Mouse (Mus musculus) heart, embryonic 14.5 days (tissue): ENCODE data around the gene Arhgap24. TPM values are rescaled to one million over a fixed set of nuclear protein-coding genes. Genes with fewer than 3 reads are reported as not detected.

Experiments used
- ATAC-seq: fragments of 200-750 bp; cut with Nextera tagmentation; 2 replicates; pipeline ENCODE4 v1.8.0; 2017; ENCODE audit warnings: low read depth, moderate TSS enrichment; ENCODE audit not compliant: insufficient number of reproducible peaks, insufficient read depth, low FRiP score
- H3K27ac ChIP-seq, 2 experiments: fragments of 200-500 bp in 1 of 2; fragments of 300-500 bp in 1 of 2; sonication (generic) in 1 of 2; replicated peaks in 1 of 2; 2 replicates each; pipeline ENCODE4 v1.5.1; 2012 to 2014; ENCODE audit warnings: low read depth in 2 of 2, low read length in 2 of 2, control low read depth in 1 of 2, mild to moderate bottlenecking in 1 of 2, mixed read lengths in 1 of 2; ENCODE audit not compliant: control insufficient read depth in 1 of 2, insufficient read depth in 1 of 2
- H3K27me3 ChIP-seq: fragments of 300-500 bp; sonication (generic); 2 replicates; pipeline ENCODE4 v1.6.1; 2014; ENCODE audit warnings: mild to moderate bottlenecking, low read length, control low read depth; ENCODE audit not compliant: control insufficient read depth, insufficient read depth
- H3K36me3 ChIP-seq: fragments of 300-500 bp; sonication (generic); 2 replicates; pipeline ENCODE4 v1.6.1; 2014; ENCODE audit warnings: mild to moderate bottlenecking, control low read depth, low read length, mixed read lengths; ENCODE audit not compliant: control insufficient read depth, insufficient read depth
- H3K4me1 ChIP-seq, 2 experiments: fragments of 200-500 bp in 1 of 2; fragments of 300-500 bp in 1 of 2; sonication (generic) in 1 of 2; 2 replicates each; pipeline ENCODE4 v1.6.1; 2012 to 2014; ENCODE audit warnings: low read length in 2 of 2, control low read depth in 1 of 2, mixed read lengths in 1 of 2; ENCODE audit not compliant: control insufficient read depth in 2 of 2, insufficient read depth in 2 of 2
- H3K4me2 ChIP-seq: fragments of 300-500 bp; sonication (generic); 2 replicates; pipeline ENCODE4 v1.6.1; 2014; ENCODE audit warnings: mild to moderate bottlenecking, low read length
- H3K4me3 ChIP-seq, 2 experiments: fragments of 200-500 bp in 1 of 2; fragments of 300-500 bp in 1 of 2; sonication (generic) in 1 of 2; 2 replicates each; pipeline ENCODE4 v1.5.1; 2012 to 2014; ENCODE audit warnings: low read length in 2 of 2, mild to moderate bottlenecking in 2 of 2, control low read depth in 1 of 2, low read depth in 1 of 2, moderate library complexity in 1 of 2; ENCODE audit not compliant: control insufficient read depth in 1 of 2, insufficient read depth in 1 of 2
- H3K9ac ChIP-seq: fragments of 300-500 bp; sonication (generic); 2 replicates; pipeline ENCODE4 v1.6.1; 2014; ENCODE audit warnings: mild to moderate bottlenecking, low read length
- H3K9me3 ChIP-seq: fragments of 300-500 bp; sonication (generic); 2 replicates; pipeline ENCODE4 v1.6.1; 2016; ENCODE audit warnings: low read length, control low read depth; ENCODE audit not compliant: control insufficient read depth
- WGBS: fragments of 180-500 bp; shearing (Covaris S2); extraction: QIAGEN DNeasy Blood & Tissue Kit; methylation state at CpG from one replicate; pipeline ENCODE4 v1.1.7; 2014; 5-methylcytosine and 5-hydroxymethylcytosine counted together
- polyA plus RNA-seq: library from polyadenylated mRNA; unstranded; fragments of >200 nt; fragmentation: Nextera tagmentation; extraction: Ambion mirVana; gene quantifications from 2 replicates; pipeline ENCODE4 v1.2.1, GENCODE M21; 2014

The Arhgap24 gene
- 14.7 and 15.4 TPM in 2 replicates for polyA plus RNA-seq

DNA sequence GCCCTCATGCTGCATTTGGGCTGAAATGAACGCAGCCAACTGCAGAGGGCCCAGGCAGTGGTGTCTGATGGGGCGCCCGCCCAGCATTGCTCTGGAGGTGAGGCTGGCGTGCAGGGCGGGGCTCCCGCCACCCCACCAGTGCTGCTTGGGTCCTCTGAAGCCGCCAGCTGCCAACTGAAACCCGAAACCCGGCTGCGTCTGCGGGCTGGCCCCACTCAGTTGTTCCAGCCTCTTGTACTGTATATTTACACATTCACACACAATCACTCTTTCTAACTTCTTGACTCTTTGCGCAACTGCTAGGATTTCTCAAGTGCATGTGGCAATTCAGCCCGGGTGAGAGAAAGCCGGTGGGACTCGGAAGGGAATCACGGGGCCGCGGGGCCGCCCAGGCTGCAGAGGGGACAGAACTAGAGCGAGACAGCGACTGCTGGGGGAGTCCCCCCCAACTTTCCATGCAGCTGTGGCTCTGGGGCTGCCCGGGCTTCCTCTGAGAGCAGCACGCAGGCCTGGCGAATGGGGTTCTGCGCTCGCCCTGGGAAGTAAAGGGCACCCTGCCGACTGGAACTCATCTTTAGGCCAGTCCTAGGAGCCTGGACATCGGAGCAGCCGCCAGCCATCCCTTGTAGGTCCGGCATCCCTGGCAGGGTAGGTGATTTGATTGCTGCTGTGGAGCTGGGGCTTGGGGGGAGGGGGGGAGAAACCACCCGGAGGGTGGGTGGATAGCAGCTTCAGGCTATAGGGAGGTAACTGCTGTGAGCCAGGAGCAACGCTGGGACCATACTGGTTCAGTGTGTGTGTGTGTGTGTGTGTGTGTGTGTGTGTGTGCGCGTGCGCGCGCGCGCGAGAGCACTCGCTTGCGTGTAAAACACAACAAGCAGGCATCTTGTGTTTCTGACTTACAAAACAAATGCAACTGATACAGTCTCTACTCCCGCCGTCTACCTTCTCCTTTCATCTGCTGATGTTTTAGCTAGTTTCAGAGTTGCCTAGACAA is at the start of gene Arhgap24:
Gene Arhgap24, plus strand, starts transcription at position 177 of the 997 bp plus-strand sequence.
- WGBS = under 1% methylated on average over 44 of the region's 44 CpGs
- H3K27me3 ChIP-seq = no peaks in the 10 kb centered on the region
- H3K27ac ChIP-seq = peak within 1 kb of the TSS; percentile 4 to 59; a peak in 3 of 4 replicates
- H3K4me3 ChIP-seq = peak within 1 kb of the TSS; percentile 52 to 61
- H3K4me2 ChIP-seq = peak within 1 kb of the TSS; percentile 97
- H3K4me1 ChIP-seq = peaks cover 2 to 4% of the 10 kb centered on the region in 2 experiments; a peak in 1 of 4 replicates
- peak within 1 kb of the TSS; percentile 58 for H3K9ac ChIP-seq
- no peaks in the 10 kb centered on the region for H3K9me3 ChIP-seq
- H3K36me3 ChIP-seq = no peaks in the 10 kb centered on the region
- peak; percentile 76 for ATAC-seq

DNA sequence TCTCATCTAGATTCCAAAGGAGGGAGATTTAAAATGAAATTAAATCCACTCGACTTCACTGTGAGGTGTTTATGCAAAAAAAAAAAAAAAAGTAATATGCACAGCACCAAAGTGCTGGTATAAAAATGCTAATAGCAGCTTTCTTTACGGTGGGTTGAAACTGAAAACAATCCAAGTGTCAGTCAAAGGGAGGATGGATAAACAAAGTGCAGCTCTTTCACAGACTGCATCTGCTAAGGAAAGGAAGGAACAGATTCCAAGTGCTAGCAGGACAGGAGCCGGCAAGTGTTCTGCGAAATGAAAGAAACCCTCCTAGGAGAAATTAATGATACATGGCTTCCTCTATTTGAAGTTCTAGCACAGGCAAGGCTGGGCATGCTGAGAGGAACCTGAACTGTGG is 47.0 kb upstream of the Arhgap24 start:
- Histone ChIP-seq H3K9me3 (no peaks in the 10 kb centered on the region), H3K9ac (no peak overlapping the region), H3K27ac (no peak overlapping the region), H3K36me3 (no peaks in the 10 kb centered on the region), H3K4me2 (no peak overlapping the region), H3K4me3 (no peak overlapping the region), H3K4me1 (no peaks in the 10 kb centered on the region), H3K27me3 (no peaks in the 10 kb centered on the region)
- no peak for ATAC-seq
- whole genome bisulfite sequencing = 65% methylated on average over 4 of the region's 4 CpGs

DNA sequence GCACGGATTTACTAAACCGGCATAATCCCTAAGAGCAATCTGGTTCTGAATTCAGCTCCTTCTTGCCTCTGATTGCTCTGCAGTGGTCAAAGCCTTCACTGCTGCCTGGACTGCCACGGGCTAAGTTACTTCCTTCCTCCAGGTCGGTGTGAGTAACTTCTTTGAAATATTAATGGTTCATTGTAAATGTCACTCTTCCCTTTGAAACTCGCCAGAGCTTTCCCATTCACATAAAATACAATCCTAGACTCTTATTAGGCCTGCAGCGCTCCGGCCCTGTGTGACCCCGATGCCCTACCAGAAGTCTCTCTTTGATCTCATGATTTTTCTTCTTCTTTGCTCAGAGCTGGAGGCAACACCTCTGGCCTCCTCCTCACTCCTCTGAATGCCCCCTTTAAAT is 44.6 kb upstream of the Arhgap24 start:
- Histone ChIP-seq H3K4me2 (no peak overlapping the region), H3K27me3 (no peaks in the 10 kb centered on the region), H3K27ac (no peak overlapping the region), H3K36me3 (no peaks in the 10 kb centered on the region), H3K9me3 (no peaks in the 10 kb centered on the region), H3K4me3 (no peak overlapping the region), H3K9ac (no peak overlapping the region), H3K4me1 (no peaks in the 10 kb centered on the region)
- no peak for ATAC-seq
- WGBS = 79% methylated on average over 8 of the region's 8 CpGs

DNA sequence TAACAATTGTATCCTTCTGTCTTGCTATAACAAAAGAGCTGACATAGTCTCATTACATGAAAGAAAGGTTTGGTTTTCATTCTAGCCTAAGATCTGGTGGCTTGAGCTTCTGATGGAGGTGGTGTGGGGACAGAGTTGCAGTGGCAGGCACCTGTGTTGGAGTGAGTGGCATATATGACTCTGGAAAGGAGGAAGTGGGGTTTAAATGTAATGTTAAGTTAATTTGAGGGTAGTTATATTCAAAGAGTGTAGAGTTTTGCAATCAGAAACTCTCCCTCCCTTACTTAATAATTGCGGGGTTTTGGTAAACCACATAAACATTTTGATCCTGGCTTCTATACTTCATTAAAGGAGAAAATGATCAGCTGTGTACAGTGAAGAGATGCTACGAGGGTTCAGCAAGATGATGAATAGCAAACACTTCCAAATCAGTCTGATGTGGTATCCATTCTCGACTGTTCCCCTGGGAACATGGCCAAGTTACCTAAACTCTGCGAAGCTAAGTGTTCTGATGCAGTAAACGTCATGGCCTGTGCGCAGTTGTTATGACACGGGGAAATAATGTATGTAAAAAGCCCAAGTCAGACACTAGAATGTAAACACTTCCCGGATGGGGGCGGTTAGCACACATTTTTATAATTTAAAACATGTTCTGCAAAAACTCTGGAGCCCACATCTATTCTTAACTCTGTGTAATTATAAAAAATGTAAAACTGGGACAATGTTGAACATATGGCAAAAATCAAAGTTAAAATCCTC is 41.9 kb upstream of the Arhgap24 start:
- Histone ChIP-seq H3K27me3 (no peaks in the 10 kb centered on the region), H3K4me2 (no peak overlapping the region), H3K4me1 (no peaks in the 10 kb centered on the region), H3K36me3 (no peaks in the 10 kb centered on the region), H3K27ac (no peak overlapping the region), H3K4me3 (no peak overlapping the region), H3K9ac (no peak overlapping the region), H3K9me3 (no peaks in the 10 kb centered on the region)
- 77% methylated on average over 9 of the region's 9 CpGs for WGBS
- no peak for ATAC-seq

DNA sequence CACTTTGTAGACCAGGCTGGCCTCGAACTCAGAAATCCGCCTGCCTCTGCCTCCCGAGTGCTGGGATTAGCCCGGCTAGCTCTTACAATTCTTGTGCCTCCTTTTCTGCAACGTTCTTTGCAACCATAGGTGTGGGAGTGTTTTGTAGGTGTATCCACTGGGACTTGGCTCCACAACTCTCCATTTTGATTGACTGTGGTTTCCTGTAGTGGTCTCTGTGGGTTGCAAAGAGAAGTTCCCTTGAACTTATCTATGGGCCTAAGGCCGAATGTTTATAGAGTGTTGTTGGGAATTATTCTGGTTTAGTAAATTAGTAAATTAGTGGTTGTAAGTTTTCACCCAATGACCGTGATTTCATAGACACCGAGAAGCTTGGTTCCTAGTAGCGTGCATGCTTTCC is 33.8 kb upstream of the Arhgap24 start:
- no peaks in the 10 kb centered on the region for H3K36me3 ChIP-seq
- no peaks in the 10 kb centered on the region for H3K27me3 ChIP-seq
- WGBS = 90% methylated on average over 9 of the region's 9 CpGs
- no peak overlapping the region for H3K27ac ChIP-seq
- H3K4me3 ChIP-seq = no peak overlapping the region
- H3K9me3 ChIP-seq = no peaks in the 10 kb centered on the region
- no peak overlapping the region for H3K9ac ChIP-seq
- no peak overlapping the region for H3K4me2 ChIP-seq
- no peaks in the 10 kb centered on the region for H3K4me1 ChIP-seq
- ATAC-seq = no peak

DNA sequence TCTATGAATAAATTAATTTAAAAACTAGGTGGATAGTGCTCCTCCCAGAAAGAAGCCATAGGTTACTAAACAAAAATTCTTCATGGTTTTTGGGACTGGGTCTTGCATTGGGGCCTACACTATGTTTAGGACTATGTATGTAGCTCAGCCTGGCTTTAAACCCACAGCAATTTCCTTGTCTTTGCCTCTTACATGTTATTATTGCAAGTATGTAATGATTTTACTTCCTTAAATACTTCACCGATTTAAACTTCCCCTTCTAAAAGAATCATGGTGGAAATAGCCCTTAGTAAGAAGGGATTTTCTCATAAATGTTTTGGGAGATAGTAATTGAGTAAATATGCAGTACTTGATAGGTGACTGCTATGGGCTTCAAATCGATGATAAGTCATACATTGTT is 30.3 kb upstream of the Arhgap24 start:
- ATAC-seq = no peak
- H3K9me3 ChIP-seq = no peaks in the 10 kb centered on the region
- no peak overlapping the region for H3K4me3 ChIP-seq
- no peaks in the 10 kb centered on the region for H3K4me1 ChIP-seq
- H3K4me2 ChIP-seq = no peak overlapping the region
- H3K9ac ChIP-seq = no peak overlapping the region
- WGBS = 83% methylated on average over 2 of the region's 2 CpGs
- no peaks in the 10 kb centered on the region for H3K27me3 ChIP-seq
- no peak overlapping the region for H3K27ac ChIP-seq
- H3K36me3 ChIP-seq = no peaks in the 10 kb centered on the region

DNA sequence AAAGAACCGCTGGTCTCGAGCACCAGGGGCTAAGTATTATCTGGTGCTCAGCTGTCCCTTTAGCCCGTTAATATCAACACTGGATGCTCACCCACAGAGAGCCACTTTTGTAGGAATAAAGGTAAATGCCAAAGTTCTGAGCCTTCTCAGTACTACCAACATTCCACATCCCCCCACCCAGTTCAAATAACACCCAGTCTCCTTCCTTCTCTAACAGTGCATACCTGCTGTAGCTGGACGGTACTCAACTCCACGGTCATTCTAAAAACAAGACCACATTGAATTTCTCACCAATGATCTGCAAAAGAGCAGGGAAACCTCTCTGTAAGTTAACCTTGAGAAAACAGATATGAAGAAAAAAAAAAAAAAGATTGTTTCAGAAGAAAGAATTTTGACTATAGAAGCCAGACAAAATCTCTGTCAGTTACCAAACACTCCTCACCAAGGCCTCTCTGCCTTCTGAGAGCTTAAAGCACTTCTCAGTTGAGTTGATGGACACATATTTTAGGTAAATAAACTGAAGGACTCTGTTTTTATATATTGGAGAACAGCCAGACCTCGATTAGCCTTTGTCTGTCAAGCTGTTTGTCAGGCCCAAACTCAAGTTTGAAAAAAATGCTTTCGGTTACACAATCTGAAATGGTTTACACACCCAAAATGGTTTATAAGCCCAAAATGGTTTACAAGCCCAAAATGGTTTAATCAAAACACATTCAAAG is 29.0 kb upstream of the Arhgap24 start:
- no peak for ATAC-seq
- no peak overlapping the region for H3K27ac ChIP-seq
- H3K4me3 ChIP-seq = no peak overlapping the region
- H3K4me1 ChIP-seq = no peaks in the 10 kb centered on the region
- H3K9ac ChIP-seq = no peak overlapping the region
- WGBS = 80% methylated on average over 7 of the region's 7 CpGs
- H3K27me3 ChIP-seq = no peaks in the 10 kb centered on the region
- no peaks in the 10 kb centered on the region for H3K36me3 ChIP-seq
- no peaks in the 10 kb centered on the region for H3K9me3 ChIP-seq
- no peak overlapping the region for H3K4me2 ChIP-seq
